Mouse (Mus musculus): Measurements from ENCODE around the gene Capn13. TPM values are rescaled to one million over a fixed set of nuclear protein-coding genes. Genes with fewer than 3 reads are reported as not detected.

The Capn13 gene
- total and polyA plus RNA-seq, 2 experiments from 2014 or later: 0.09 TPM; not detected in 1

DNA sequence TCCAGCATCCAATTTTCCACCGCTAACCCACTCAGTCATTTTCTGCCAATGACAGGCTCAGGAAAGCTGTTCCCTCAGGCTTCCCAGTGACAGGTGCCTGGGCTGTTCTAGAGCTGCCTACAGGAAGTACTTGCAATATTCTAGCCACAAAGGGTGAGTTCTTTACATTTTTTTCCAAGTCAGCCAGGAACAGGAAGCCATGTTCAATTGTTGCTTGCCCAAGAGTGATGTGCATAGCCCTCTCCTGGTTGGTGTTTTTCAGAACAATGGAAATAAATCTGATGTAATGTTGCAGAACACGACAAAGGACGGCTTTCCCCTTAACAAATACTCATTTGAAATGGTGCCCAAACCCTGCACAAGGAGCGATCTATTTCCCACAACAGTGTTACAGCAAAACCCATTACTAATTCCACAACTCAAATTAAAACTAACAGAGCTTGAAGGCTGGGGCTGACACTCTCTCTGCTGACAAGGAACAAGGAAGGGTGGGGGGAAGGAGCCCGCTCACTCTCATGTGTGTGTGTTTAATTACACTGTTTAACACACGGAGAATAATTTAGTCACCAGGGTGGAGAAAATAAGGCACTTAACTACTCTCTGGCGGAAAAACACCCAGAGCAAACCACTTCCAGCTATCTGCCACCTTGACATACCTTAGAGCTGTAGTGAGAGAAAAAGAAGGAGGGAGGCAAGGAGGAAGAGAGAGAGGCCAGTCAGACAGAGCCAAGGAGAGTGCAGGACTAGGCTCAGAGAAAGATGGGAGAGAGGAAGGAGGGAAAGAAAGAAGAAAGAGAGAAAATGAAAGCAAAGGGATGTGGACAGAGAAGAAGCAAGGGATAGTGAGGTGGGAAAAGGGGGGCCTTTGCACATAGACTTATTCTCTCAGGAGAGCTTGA is 10.2 kb downstream of the Capn13 start:
- H3K27ac ChIP-seq (ENCODE audit: low read depth, low read length): 0 out of 2 replicates have a peak overlapping the region, but pooled peaks have one; percentile 1
- H3K4me1 ChIP-seq (ENCODE audit: insufficient read depth, low read length): no peaks in the 10 kb centered on the region
- no peak overlapping the region for H3K4me3 ChIP-seq (ENCODE audit: low read depth, low read length)
- no peak overlapping the region for H3K9ac ChIP-seq (replicated peaks; ENCODE audit: low read length, poor library complexity, severe bottlenecking)
- 0 out of 2 replicates have a peak, but pooled peaks have one; percentile 27 for ATAC-seq (ENCODE audit: low FRiP score)
- H3K36me3 ChIP-seq (ENCODE audit: insufficient read depth, low read length): no peaks in the 10 kb centered on the region
- DNase-seq (ENCODE audit: low spot score): peak; percentile 42
- WGBS: 53% methylated on average over 7 of the region's 7 CpGs
- TF ChIP-seq CTCF (IDR thresholded peaks at IDR 0.05): no peak
- H3K4me2 ChIP-seq (ENCODE audit: low read depth, low read length, poor library complexity, severe bottlenecking): no peak overlapping the region
- H3K27me3 ChIP-seq (ENCODE audit: insufficient read depth, low read length): no peaks in the 10 kb centered on the region
- H3K9me3 ChIP-seq (ENCODE audit: low read length): no peaks in the 10 kb centered on the region

DNA sequence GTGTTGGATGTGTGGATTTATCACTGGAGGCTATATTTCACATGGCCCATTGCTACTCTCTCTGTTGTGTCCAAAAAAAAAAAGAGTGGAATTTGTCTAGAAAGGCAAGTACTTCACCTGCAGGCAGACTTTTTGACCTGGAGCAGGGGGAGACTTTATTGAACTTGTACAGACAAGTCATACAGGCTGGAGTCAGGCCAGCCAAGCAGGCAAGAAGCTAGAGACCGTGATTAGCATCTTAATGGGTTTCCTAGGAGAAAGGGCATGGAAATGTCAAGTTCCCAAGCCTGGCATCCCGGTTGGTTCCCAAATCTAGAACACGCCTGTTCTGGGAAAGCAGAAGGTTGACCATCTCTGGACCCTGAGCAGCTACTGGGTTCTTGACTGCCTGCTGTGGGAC is 11.3 kb downstream of the Capn13 start:
- Histone ChIP-seq H3K27ac (ENCODE audit: low read depth, low read length) (no peak overlapping the region), H3K9ac (replicated peaks; ENCODE audit: low read length, poor library complexity, severe bottlenecking) (no peak overlapping the region), H3K36me3 (ENCODE audit: insufficient read depth, low read length) (no peaks in the 10 kb centered on the region), H3K9me3 (ENCODE audit: low read length) (no peaks in the 10 kb centered on the region), H3K4me1 (ENCODE audit: insufficient read depth, low read length) (no peaks in the 10 kb centered on the region; the same call in 1 of the 2 replicates), H3K4me3 (ENCODE audit: low read depth, low read length) (no peak overlapping the region), H3K4me2 (ENCODE audit: low read depth, low read length, poor library complexity, severe bottlenecking) (no peak overlapping the region), H3K27me3 (ENCODE audit: insufficient read depth, low read length) (no peaks in the 10 kb centered on the region)
- DNase-seq (ENCODE audit: low spot score) (peak; percentile 10), ATAC-seq (ENCODE audit: low FRiP score) (no peak)
- WGBS: 63% methylated on average over 3 of the region's 3 CpGs
- TF ChIP-seq CTCF (IDR thresholded peaks at IDR 0.05): no peak

DNA sequence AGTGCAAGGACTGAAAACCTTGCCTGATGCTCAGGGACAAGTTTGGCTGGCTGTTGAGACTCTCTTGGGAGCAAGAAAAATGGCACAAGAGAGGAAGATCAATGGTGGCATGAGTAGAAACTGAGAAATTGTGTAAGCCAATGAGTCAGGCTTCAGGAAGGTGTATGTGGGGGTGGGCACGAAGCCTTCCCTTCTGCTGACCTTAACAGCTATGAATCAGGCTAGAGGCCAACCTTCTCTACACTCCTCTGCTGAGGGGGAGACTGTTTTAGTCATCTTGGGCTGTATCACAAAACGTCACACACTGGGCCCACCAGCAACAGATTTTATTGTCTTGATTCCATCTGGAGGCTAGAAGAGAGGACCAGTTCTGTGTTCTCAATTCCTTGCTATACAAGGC is 14.1 kb downstream of the Capn13 start:
- no peak overlapping the region for H3K4me3 ChIP-seq (ENCODE audit: low read depth, low read length)
- WGBS: 88% methylated on average over 2 of the region's 2 CpGs
- DNase-seq (ENCODE audit: low spot score) (no peak), ATAC-seq (ENCODE audit: low FRiP score) (no peak)
- no peaks in the 10 kb centered on the region; the same call in 1 of the 2 replicates for H3K4me1 ChIP-seq (ENCODE audit: insufficient read depth, low read length)
- H3K27me3 ChIP-seq (ENCODE audit: insufficient read depth, low read length): no peaks in the 10 kb centered on the region
- H3K27ac ChIP-seq (ENCODE audit: low read depth, low read length): no peak overlapping the region
- no peaks in the 10 kb centered on the region for H3K9me3 ChIP-seq (ENCODE audit: low read length)
- H3K9ac ChIP-seq (replicated peaks; ENCODE audit: low read length, poor library complexity, severe bottlenecking): no peak overlapping the region
- TF ChIP-seq CTCF (IDR thresholded peaks at IDR 0.05): no peak
- no peaks in the 10 kb centered on the region for H3K36me3 ChIP-seq (ENCODE audit: insufficient read depth, low read length)
- H3K4me2 ChIP-seq (ENCODE audit: low read depth, low read length, poor library complexity, severe bottlenecking): no peak overlapping the region

DNA sequence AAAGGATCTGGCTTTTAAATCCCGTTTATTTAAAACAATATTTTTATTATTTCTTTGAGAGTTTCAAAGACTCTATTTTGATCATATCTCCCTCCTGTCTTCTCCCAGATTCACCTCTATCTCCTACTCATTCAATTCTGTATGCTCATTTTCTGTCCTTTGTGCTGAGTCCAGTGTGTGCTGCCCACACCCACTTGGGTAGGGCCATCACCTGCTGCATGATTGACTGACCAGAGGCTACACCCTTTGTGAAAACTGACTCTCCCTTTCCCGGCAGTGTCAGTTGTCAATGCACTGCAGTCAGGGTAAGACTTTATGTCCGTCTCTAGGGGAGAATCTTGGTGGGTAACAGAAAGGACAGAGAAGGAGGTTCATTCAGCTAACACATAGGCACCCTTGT is 14.7 kb downstream of the Capn13 start:
- TF ChIP-seq CTCF (IDR thresholded peaks at IDR 0.05): no peak
- Histone ChIP-seq H3K4me3 (ENCODE audit: low read depth, low read length) (no peak overlapping the region), H3K27ac (ENCODE audit: low read depth, low read length) (no peak overlapping the region), H3K9ac (replicated peaks; ENCODE audit: low read length, poor library complexity, severe bottlenecking) (no peak overlapping the region), H3K9me3 (ENCODE audit: low read length) (no peaks in the 10 kb centered on the region), H3K36me3 (ENCODE audit: insufficient read depth, low read length) (no peaks in the 10 kb centered on the region), H3K27me3 (ENCODE audit: insufficient read depth, low read length) (no peaks in the 10 kb centered on the region), H3K4me1 (ENCODE audit: insufficient read depth, low read length) (no peaks in the 10 kb centered on the region; the same call in 1 of the 2 replicates), H3K4me2 (ENCODE audit: low read depth, low read length, poor library complexity, severe bottlenecking) (no peak overlapping the region)
- DNase-seq (ENCODE audit: low spot score): no peak
- ATAC-seq (ENCODE audit: low FRiP score): no peak
- WGBS: 78% methylated on average over 3 of the region's 3 CpGs

DNA sequence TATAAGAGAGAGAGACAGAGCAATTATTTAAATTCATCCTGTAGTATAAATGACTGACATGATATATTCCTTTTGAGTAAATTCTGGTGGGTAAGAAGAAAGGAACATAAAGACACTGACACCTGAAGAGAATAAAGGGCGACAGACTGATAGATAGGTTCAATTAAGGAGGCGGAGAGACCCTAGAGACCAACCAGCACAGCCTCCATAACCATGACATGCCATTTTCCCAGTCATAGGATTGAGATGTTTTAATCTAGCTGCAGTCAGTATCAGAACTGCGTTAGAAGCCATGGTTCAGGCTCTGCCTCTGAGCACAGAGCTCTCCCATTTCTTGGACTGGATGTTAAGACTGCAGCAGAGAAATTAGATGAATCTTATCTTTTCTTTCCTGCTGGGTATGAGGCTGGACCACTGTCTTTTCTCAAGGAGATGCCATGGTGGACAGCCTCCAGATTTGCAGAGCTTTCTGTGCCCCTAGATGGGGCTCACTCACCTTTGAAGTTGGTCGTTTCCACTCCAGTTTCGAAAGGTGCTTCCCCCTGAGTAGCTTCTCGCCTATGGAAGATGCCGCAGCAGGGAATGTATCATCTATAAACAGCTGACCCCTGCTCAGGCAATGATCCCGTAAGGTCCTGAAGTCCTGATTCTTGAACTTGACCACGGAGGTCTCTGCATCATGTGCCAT is 18.2 kb downstream of the Capn13 start:
- H3K4me3 ChIP-seq (ENCODE audit: low read depth, low read length): no peak overlapping the region
- no peak overlapping the region for H3K9ac ChIP-seq (replicated peaks; ENCODE audit: low read length, poor library complexity, severe bottlenecking)
- WGBS: 75% methylated on average over 9 of the region's 9 CpGs
- no peak for TF ChIP-seq CTCF (IDR thresholded peaks at IDR 0.05)
- ATAC-seq (ENCODE audit: low FRiP score) (no peak), DNase-seq (ENCODE audit: low spot score) (no peak)
- no peaks in the 10 kb centered on the region for H3K36me3 ChIP-seq (ENCODE audit: insufficient read depth, low read length)
- H3K4me1 ChIP-seq (ENCODE audit: insufficient read depth, low read length): no peaks in the 10 kb centered on the region; the same call in 1 of the 2 replicates
- no peak overlapping the region for H3K27ac ChIP-seq (ENCODE audit: low read depth, low read length)
- H3K4me2 ChIP-seq (ENCODE audit: low read depth, low read length, poor library complexity, severe bottlenecking): no peak overlapping the region
- H3K9me3 ChIP-seq (ENCODE audit: low read length): no peaks in the 10 kb centered on the region
- no peaks in the 10 kb centered on the region for H3K27me3 ChIP-seq (ENCODE audit: insufficient read depth, low read length)

DNA sequence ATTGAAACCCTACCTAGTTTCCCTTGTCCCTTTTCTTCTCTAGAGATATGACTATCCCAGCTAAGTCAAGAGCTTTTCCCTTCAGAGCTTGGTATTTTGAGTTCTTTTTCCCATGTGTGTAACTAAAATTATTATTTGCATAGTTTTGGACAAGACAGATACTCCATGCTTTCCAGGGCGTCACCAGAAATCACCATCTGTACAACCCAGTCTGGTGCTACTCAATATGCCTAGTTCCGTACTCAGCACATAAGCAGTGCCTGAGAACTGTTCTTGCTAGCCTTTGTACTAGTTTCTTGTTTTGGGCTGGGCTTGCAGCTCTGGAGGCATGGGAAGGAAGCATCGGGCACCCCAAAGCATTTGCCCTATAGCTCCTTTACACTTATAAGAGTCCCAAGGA is 19.0 kb downstream of the Capn13 start:
- WGBS: 93% methylated on average over 3 of the region's 3 CpGs
- no peaks in the 10 kb centered on the region for H3K36me3 ChIP-seq (ENCODE audit: insufficient read depth, low read length)
- H3K27ac ChIP-seq (ENCODE audit: low read depth, low read length): no peak overlapping the region
- no peak overlapping the region for H3K9ac ChIP-seq (replicated peaks; ENCODE audit: low read length, poor library complexity, severe bottlenecking)
- H3K9me3 ChIP-seq (ENCODE audit: low read length): no peaks in the 10 kb centered on the region
- no peak overlapping the region for H3K4me3 ChIP-seq (ENCODE audit: low read depth, low read length)
- no peaks in the 10 kb centered on the region for H3K27me3 ChIP-seq (ENCODE audit: insufficient read depth, low read length)
- H3K4me1 ChIP-seq (ENCODE audit: insufficient read depth, low read length): no peaks in the 10 kb centered on the region; the same call in 1 of the 2 replicates
- DNase-seq (ENCODE audit: low spot score) (no peak), ATAC-seq (ENCODE audit: low FRiP score) (no peak)
- no peak overlapping the region for H3K4me2 ChIP-seq (ENCODE audit: low read depth, low read length, poor library complexity, severe bottlenecking)
- no peak for TF ChIP-seq CTCF (IDR thresholded peaks at IDR 0.05)

Data from midbrain, postnatal 0 days (tissue).